Mouse (Mus musculus) thymus, postnatal 10 days (tissue): ENCODE data around the gene Fam193a.

ENCODE experiments used
- DNase-seq, 2 experiments: peaks; one replicate each; pipeline ENCODE4 v3.0.0; 2021; ENCODE audit warnings: low spot score in 2 of 2

Fam193a gene

DNA sequence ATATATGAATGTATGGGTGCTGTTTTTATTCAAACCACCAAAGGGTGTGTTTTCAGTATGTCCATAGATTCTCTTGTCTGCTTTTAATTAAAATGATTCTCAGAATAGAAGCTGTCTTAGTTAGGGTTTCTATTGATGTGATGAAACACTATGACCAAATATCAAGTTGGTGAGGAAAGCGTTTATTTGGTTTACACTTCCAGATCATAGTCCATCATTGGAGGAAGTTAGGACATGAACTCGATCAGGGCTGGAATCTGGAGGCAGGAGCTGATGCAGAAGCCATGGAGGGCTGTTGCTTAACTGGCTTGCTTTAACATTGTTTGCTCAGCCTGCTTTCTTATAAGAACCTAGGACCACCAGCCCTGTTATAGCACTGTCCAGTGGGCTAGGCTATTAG, 12.0 kb downstream of the Fam193a start:
- DNase-seq = no peak

DNA sequence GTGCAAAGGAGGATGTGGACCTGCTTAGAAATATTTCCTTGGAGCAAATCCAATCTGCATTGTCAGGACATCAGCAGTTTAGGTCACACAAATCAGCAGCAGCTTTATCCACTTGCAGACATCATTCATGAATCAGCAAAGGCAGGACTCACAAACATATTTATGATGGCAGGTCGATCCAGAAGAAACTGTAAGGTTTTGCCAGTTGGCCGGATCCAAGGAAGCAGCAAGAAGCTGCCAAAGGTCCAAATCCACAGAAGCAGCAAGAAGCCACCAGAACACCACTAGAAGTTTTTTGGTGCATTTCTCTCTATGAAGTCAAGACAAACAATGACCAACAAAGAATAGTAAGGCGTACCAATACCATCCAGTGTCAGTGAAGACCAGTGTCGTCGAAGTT, 15.9 kb downstream of the Fam193a start:
- DNase-seq = no peak

DNA sequence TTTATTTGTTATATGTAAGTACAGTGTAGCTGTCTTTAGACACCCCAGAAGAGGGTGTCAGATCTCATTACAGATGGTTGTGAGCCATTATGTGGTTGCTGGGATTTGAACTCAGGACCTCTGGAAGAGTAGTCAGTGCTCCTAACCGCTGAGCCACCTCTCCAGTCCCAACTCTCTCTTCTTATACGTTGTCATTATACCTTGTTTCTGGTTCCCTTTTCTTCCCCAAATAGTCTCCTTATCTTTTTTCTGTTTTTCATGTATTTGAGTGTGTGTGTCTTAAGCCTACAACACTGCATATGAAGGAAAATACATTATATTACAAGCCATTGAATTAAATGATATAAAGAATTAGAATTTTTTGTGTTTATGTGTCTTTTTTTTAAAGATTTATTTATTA, 17.0 kb downstream of the Fam193a start:
- no peak for DNase-seq

DNA sequence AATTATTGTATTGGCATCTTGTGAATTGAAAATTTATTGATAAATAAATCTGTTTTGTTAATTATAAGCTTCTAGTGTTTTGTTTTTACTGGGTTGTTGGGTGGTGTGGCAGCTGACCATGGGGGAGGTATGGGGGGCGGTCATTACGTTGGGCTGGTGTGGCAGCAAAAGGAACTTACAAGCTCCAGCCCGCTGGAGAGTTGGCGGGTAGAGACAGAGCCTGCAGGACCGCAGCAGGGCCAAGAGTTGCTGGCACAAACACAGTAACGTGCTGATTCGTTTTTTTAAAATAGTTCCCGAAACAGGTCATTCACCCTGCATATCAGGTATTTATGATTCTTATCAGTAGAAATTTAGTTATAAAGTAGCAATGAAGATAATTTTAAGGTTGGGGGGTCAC, 23.5 kb downstream of the Fam193a start:
- no peak for DNase-seq

DNA sequence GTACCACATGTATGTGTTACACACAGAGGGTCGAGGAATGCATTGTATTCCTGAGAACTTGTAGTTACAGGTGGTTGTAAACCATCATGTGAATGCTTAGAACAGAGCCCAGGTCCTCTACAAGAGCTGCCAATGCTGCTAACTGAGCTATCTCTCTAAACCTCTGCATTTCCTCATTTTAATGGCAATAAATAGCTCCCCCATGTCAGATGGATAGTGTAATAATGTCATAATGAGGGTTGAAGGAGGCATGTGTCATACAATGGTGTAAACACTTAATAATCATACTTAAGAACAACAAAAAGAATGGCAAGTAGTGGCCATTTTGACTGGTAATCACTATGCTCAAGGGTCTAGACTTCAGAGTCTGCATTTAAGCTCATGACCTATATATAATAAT, 25.6 kb downstream of the Fam193a start:
- no peak for DNase-seq

DNA sequence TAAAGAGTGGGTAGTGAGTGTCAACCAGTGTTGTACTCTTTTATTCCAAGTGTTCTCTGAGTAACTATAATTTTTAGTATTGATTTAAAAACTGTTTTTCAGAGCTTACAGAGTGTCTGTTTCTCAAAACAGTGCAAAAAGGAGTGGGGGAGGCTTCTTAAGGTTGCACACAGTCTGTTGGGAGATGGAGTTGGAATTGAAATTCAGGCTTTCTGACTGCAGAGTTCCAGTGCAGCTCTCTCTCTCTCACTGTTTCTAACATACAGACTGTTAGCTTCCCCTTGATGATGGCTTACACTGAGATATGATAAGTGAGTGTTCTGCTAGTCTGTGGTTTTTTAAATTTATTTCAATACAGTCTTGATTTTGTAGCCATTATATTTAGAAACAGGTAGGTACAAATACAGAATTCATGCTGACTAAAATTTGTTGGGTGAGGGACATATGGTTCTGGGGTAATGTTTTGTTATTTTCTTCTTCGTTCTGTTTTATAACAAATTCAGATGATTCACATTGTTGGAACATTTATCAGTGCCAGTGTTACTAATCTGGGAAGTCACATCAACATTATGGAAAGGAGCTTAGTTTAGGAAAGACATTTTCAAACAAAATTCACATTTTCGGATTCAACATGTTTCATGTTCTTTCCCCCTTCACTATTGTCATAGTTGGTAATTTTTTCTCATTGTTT, 26.3 kb downstream of the Fam193a start:
- DNase-seq = no peak

DNA sequence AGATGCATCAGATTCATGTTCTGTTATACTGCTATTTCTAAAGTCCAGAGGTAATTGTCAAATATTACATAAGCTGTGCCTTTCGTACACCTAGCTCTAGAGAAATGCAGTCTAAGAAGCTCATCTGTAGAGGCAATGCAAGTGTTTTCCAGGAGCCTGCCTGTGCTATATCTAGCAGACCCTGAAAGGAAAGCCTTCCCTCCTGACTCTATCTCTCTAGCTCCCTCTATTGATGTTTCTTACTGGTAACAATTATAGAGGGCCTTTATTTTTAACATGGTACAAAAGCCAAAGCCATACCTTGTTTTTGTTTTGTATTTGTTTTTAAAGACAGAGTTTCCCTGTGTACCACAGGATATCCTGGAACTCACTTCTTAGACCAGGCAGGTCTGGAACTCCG, 28.1 kb downstream of the Fam193a start:
- DNase-seq = no peak

DNA sequence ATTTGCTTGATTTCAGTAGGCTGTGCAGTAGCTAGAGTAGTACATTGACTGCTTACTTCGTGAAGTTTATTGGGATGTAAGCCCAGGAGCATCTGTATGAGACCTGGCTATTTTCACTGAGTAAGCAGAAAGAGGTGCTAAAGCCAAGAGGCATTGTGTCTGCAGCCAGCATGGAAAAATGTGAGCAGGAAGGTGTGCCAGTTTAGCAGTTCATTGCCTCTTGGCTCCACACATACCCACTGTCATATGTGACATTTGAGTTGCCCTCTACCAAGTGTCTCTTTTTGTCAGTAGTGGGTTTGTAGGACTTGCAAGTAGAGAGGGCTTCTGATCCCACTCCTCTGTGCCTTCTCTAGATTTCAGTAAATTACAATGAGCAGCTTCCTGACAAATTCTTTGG, 28.6 kb downstream of the Fam193a start:
- DNase-seq = no peak

DNA sequence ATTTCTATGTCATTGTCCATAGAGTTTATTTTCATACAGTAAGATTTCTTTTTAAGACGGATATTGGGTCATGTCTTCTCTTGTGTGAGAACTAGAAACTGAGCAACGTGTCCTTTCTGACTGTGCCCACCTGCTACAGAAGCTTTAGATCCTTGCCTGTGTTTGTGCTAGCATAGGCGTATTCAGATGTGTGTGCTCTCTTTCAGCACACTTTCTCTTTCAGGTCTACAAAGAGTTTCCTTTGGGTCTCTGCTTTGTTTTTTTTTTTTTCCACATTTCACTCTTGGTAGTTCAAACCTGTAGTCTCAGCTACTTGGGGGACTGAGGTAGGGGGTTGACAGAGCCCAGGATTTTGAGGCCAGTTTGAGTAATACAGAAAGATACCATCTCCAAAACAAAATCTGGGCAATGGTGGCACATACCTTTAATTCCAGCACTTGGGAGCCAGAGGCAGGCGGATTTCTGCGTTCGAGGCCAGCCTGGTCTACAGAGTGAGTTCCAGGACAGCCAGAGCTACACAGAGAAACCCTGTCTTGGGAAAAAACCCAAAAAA, 37.7 kb downstream of the Fam193a start:
- peak in 1 of 2 experiments; percentile 22 for DNase-seq

DNA sequence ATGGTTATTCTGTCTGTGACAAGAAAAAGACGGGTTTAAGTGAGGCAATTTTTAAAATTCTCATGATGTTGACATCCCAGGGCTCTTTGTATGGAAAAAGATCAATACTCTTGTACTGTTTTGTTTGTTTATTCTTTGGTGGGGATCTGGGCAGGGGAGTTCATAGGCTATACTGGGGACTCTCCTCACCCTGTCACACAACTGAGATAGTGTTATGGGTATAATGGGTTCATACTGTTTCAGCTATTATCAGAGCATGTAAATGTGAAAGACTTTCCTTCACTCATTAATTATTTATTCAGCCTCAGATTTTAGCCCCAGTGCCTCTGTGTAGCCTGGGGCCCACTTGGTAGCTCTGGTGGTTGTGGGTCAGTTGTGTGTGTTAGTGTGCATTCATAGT, 39.3 kb downstream of the Fam193a start:
- no peak for DNase-seq

DNA sequence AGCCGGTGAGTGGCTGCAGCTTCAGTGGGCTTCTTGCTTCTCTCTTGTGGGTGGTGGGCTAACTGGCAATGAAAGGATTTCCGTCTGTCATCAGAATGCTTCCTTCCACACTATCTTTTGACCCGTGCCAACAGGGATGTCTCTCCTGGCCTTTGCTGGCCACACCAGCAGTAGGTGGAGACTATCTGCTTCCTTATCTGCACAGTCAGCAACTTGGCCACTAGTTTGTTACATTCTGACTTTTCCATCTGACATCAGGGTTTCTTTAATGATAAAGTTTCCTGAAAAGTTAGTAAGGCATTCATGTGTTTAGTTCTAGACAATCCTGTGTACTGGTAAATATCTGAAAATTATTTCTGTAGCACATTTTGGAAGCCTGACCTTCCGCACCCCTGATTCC, 41.1 kb downstream of the Fam193a start:
- DNase-seq = no peak

DNA sequence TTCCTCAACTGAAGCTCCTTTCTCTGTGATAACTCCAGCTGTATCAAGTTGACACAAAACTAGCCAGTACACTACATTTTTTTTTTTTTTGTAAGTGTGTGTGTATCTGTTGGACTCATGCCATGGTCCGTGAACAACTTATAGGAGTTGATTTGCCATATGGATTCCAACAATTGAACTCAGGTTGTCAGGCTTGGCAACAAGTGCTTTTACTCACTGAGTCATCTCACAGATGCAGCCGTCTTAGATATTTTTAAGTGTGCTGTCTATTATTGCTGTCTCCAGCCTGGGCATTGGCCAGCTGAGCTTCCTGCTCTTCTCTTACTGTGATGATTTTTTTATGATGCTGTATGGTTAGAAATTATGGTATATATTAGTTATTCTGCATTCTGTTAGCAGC, 44.2 kb downstream of the Fam193a start:
- DNase-seq = no peak

DNA sequence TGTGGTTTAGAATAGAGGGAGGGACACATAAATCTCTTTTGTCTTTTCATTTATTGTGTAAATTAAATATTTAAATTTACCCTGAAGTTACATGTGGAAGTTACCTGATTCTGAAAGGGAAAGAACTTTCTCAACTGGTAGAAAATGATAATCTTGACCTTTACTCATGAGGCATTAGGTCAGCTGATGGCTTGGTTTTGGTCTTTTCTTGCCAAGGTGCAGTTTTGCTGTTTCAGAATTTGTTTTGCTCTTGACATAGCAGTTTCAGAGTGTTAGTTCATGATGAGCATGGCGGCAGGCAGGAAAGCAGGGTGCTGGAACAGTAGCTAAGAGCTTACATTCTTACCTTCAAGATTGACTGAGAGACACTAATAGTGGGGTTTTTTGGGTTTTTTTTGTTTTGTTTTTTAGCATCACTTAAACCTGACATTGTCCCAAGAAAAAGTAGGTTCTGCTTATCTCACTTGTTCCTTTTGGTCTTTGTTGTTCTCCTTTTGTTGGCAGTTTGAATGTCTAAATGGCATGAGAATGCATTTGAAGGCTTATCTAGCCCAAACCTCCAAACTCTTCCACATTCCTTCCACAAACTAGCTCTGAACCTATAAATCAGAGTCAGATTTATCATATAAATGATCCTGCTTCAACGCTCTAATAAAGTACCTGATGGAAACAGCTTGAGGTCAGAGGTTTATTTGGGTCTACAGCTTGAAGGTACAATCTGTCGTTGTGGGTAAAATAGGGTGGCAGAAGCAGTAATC, 47.7 kb downstream of the Fam193a start:
- DNase-seq = no peak

DNA sequence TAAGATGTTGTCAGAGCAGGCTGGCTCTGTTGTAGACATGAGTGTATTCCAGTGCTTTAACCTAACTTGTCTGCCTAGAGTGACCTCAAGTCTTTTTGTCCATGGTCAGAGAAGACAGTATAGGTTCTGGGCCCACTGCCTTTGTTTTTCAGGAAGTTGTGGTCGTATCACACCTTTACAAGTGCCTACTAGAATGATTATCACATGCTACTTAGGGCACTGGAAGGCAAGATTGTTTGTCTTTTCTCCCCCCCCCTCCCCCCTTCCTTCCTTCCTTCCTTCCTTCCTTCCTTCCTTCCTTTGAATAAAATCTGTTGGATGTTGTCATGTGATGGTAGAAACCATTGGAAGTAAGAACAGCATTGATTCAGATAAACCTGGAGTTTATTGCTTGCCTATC, 49.5 kb downstream of the Fam193a start:
- DNase-seq = no peak

DNA sequence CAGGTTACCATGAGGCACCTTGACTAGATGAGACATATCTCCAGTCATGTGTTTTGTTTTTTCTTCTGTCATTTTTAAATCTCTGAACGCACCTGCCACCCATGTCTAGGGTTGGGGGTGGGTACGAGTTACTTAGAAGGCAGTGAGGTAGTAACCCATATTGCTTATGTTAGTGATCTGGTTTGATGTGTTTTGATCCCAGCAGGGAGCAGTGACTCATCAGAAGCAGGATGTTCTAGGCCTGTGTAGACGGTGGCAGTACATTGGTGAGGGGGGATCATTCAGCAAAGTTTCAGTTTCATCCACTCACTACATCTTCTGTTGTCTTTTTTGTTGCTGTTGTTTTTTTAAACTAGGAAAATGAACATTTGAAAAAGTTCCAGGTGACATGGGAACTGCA, 61.0 kb downstream of the Fam193a start:
- no peak for DNase-seq

DNA sequence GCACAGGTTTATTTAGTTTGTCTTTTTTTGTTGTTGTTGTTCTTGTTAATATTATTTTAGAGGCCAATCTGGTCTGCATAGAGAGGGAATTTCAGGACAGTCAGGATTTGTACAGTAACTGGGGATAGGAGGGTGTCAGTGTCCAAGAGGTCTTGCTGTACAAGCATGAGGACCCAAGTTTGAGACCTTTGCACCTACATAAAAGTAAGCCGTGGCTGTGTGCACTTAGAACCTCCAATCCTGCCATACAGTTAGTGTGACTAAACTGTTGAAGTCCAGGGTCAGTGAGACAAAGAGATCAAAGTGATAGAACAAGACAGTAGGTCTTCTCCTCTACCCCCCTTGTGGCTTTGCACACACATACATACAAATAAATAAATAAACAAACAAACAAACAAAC, 64.1 kb downstream of the Fam193a start:
- no peak for DNase-seq

DNA sequence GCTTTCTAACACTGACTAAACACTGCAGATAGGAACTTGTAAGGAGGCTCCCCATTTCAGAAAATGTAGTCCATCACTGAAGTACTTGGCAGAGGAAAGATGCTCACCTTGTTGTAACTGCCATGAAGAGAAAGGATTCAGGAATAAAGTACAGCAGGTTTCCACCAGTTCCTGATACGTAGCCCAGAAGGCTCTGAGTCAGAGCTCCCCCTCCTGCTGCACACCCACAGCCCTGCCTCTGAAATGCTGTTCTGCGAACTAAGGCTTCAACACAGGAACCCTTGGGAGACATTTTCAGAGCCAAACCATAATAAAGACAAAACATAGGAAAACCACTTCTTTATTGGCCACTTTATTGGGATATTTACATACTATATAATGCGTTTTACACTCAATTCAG, 64.5 kb downstream of the Fam193a start:
- DNase-seq = no peak

DNA sequence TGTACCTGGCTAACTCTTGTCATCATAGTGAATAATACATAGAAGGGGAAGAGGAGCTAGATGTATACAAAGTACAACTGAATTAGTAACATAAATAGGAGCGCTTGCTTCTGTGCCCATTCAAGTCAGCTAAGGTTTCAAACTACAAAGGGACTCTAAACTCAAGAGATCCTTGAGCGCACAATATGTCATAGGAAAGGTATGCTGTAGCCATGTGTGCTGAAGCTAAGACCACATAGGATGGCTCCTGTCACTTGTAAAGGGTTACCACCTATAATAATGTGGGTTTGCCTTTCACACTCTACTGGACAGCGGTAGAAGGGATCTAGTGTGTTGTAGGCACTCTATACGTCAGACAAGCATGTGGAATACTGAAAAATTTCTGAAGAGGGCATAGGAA, 68.3 kb downstream of the Fam193a start:
- no peak for DNase-seq

DNA sequence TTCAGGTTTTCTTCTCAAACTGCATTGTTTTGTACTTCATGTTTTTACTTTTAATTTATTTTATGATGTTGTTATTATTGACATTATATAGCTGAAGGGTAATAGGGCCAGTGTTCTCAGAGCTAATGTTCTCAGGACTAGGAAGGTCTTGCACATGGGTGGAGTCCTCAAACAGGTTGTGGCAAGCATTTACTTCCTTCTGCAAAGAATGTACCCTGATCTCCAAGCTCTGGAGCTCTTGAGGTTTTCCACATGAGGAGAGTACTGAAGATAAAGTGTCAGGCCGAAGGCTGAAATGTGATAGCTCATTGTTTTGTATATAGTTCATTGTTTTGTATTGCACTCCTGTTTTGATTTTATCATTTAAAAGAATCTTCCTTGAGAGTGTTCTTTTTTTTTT, 68.9 kb downstream of the Fam193a start:
- no peak for DNase-seq

DNA sequence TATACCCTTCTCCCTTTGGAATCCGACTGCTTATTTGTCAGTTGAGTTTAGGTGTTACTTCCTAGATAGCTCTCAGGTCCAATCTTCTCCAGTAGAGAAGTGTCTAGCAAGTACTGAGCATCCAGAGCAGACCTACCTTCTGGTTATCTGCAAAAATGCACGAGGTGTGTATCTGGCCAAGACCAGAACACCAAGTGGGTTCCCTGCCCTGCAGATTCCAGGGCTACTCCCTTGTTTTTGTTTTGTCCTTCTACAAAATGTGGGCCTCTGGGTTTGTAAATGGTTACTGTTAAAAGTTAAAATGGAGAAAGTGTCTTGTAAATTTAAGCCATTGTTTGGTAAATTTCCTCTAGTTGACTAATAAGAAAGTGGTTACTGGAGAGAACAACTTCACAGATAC, 70.0 kb downstream of the Fam193a start:
- DNase-seq = no peak

DNA sequence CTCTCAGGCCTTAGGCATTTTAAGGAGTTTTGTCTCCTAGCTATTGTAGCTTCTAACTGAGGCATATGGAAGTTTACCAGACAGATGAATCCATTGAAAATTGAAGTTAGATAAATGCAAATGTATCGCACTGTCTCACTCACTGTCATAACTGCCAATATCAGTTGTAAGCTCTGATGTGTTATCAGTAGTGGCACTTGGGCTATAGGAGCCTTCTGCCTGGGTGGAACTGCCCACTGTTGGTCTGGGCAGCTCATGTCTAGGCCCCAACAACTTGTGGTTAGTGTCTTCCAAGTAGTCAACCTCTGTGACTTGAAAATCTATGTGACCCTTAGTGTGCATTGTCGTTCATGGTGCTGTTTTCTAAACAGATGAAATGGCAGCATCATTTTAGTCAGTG, 72.1 kb downstream of the Fam193a start:
- no peak for DNase-seq

DNA sequence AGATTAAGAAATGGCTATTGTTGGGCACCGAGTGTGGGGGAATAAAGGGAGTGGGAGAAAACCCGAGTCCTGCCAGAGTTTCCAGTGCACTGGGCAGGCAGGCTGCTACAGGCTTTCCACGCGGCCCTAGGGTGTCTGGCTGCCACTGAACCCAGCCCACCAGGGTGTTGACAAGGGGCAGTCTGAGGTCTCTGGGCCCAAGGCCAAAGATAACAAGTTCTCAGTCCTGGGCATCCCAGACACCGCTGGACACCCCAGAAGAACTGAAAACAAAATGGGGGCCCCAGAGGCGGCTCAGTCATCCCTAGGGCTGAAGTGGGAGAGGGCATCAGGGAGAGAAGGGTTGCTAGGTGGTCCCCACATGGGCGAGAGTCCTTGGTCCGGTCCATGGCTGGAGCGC, 76.5 kb downstream of the Fam193a start:
- DNase-seq = no peak

DNA sequence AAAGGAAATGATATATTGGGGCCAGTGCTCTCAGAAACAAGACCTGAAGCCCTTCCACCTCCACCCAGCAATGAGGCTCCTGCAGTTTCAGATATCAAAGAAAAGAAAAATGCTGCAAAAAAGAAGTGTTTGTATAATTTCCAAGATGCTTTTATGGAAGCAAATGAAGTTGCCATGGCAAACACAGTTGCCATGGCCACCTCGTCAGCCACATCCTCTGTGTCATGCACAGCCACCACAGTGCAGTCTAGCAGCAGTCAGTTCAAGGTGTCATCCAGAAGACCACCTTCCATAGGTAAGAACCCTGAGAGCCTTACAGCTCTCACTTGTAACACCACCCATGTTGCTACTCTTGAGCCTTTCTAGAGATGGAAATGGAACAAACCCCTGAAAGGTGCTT, 89.3 kb downstream of the Fam193a start:
- no peak for DNase-seq
